Mouse (Mus musculus): ENCODE measurements around the gene Mapk8ip1. TPM values are rescaled to one million over a fixed set of nuclear protein-coding genes. Genes with fewer than 3 reads are reported as not detected.

The Mapk8ip1 gene
- polyA plus RNA-seq, 1 experiment = 0.03 TPM

GRCm38 (mm10) chr2:92430089-92430488 is 29.0 kb upstream of the Mapk8ip1 start:
- Histone ChIP-seq H3K9me3 (ENCODE audit: control insufficient read depth, low read length) (no peaks in the 10 kb centered on the region), H3K4me1 (ENCODE audit: control insufficient read depth) (peaks cover 63% of the 10 kb centered on the region), H3K27me3 (ENCODE audit: control insufficient read depth) (no peaks in the 10 kb centered on the region), H3K4me3 (replicated peaks) (no peak overlapping the region), H3K36me3 (ENCODE audit: control insufficient read depth) (peaks cover 22% of the 10 kb centered on the region)
- TF ChIP-seq GATA1 (IDR thresholded peaks at IDR 0.05; ENCODE audit: low read length) (no peak), TAL1 (IDR thresholded peaks at IDR 0.05; ENCODE audit: low read length) (no peak)

GRCm38 (mm10) chr2:92427882-92428281 is 26.8 kb upstream of the Mapk8ip1 start:
- Histone ChIP-seq H3K27me3 (ENCODE audit: control insufficient read depth) (no peaks in the 10 kb centered on the region), H3K9me3 (ENCODE audit: control insufficient read depth, low read length) (no peaks in the 10 kb centered on the region), H3K36me3 (ENCODE audit: control insufficient read depth) (peaks cover 43% of the 10 kb centered on the region), H3K4me3 (replicated peaks) (no peak overlapping the region), H3K4me1 (ENCODE audit: control insufficient read depth) (peaks cover 43% of the 10 kb centered on the region)
- no peak for TF ChIP-seq GATA1 (IDR thresholded peaks at IDR 0.05; ENCODE audit: low read length)
- TF ChIP-seq TAL1 (IDR thresholded peaks at IDR 0.05; ENCODE audit: low read length) = no peak

GRCm38 (mm10) chr2:92426426-92426825 is 25.4 kb upstream of the Mapk8ip1 start:
- TF ChIP-seq TAL1 (IDR thresholded peaks at IDR 0.05; ENCODE audit: low read length) (no peak), GATA1 (IDR thresholded peaks at IDR 0.05; ENCODE audit: low read length) (no peak)
- Histone ChIP-seq H3K27me3 (ENCODE audit: control insufficient read depth) (no peaks in the 10 kb centered on the region), H3K4me3 (replicated peaks) (no peak overlapping the region), H3K36me3 (ENCODE audit: control insufficient read depth) (peaks cover 57% of the 10 kb centered on the region), H3K9me3 (ENCODE audit: control insufficient read depth, low read length) (no peaks in the 10 kb centered on the region), H3K4me1 (ENCODE audit: control insufficient read depth) (peaks cover 28% of the 10 kb centered on the region)

- Histone ChIP-seq H3K4me3 (replicated peaks) (no peak overlapping the region), H3K36me3 (ENCODE audit: control insufficient read depth) (peaks cover 68% of the 10 kb centered on the region), H3K9me3 (ENCODE audit: control insufficient read depth, low read length) (no peaks in the 10 kb centered on the region), H3K27me3 (ENCODE audit: control insufficient read depth) (no peaks in the 10 kb centered on the region), H3K4me1 (ENCODE audit: control insufficient read depth) (peaks cover 17% of the 10 kb centered on the region)
- TF ChIP-seq TAL1 (IDR thresholded peaks at IDR 0.05; ENCODE audit: low read length) (no peak), GATA1 (IDR thresholded peaks at IDR 0.05; ENCODE audit: low read length) (no peak)
Observed at GRCm38 (mm10) chr2:92425366-92425765, 24.3 kb upstream of the Mapk8ip1 start.

- no peak for TF ChIP-seq TAL1 (IDR thresholded peaks at IDR 0.05; ENCODE audit: low read length)
- no peak for TF ChIP-seq GATA1 (IDR thresholded peaks at IDR 0.05; ENCODE audit: low read length)
- peaks cover 72% of the 10 kb centered on the region for H3K36me3 ChIP-seq (ENCODE audit: control insufficient read depth)
- H3K9me3 ChIP-seq (ENCODE audit: control insufficient read depth, low read length) = no peaks in the 10 kb centered on the region
- H3K27me3 ChIP-seq (ENCODE audit: control insufficient read depth) = no peaks in the 10 kb centered on the region
- no peak overlapping the region for H3K4me3 ChIP-seq (replicated peaks)
- peaks cover 12% of the 10 kb centered on the region for H3K4me1 ChIP-seq (ENCODE audit: control insufficient read depth)
Observed at GRCm38 (mm10) chr2:92424462-92425308, 23.6 kb upstream of the Mapk8ip1 start.

GRCm38 (mm10) chr2:92423702-92424461 is 22.8 kb upstream of the Mapk8ip1 start:
- Histone ChIP-seq H3K4me1 (ENCODE audit: control insufficient read depth) (peaks cover 7% of the 10 kb centered on the region), H3K9me3 (ENCODE audit: control insufficient read depth, low read length) (no peaks in the 10 kb centered on the region), H3K36me3 (ENCODE audit: control insufficient read depth) (peaks cover 76% of the 10 kb centered on the region)

GRCm38 (mm10) chr2:92423156-92423555 is 22.1 kb upstream of the Mapk8ip1 start:
- H3K4me1 ChIP-seq (ENCODE audit: control insufficient read depth) = peaks cover 7% of the 10 kb centered on the region
- no peaks in the 10 kb centered on the region for H3K9me3 ChIP-seq (ENCODE audit: control insufficient read depth, low read length)
- peaks cover 83% of the 10 kb centered on the region for H3K36me3 ChIP-seq (ENCODE audit: control insufficient read depth)

More at GRCm38 (mm10) chr2:92423702-92424461, 22.8 kb upstream of the Mapk8ip1 start:
- no peak overlapping the region for H3K4me3 ChIP-seq (replicated peaks)
- TF ChIP-seq GATA1 (IDR thresholded peaks at IDR 0.05; ENCODE audit: low read length) = no peak
- TF ChIP-seq TAL1 (IDR thresholded peaks at IDR 0.05; ENCODE audit: low read length) = no peak
- H3K27me3 ChIP-seq (ENCODE audit: control insufficient read depth) = no peaks in the 10 kb centered on the region

GRCm38 (mm10) chr2:92422388-92423135 is 21.5 kb upstream of the Mapk8ip1 start:
- TF ChIP-seq GATA1 (IDR thresholded peaks at IDR 0.05; ENCODE audit: low read length) = no peak
- no peak for TF ChIP-seq TAL1 (IDR thresholded peaks at IDR 0.05; ENCODE audit: low read length)
- H3K36me3 ChIP-seq (ENCODE audit: control insufficient read depth) = peaks cover 89% of the 10 kb centered on the region

More at GRCm38 (mm10) chr2:92423156-92423555, 22.1 kb upstream of the Mapk8ip1 start:
- TF ChIP-seq TAL1 (IDR thresholded peaks at IDR 0.05; ENCODE audit: low read length) (no peak), GATA1 (IDR thresholded peaks at IDR 0.05; ENCODE audit: low read length) (no peak)
- Histone ChIP-seq H3K4me3 (replicated peaks) (no peak overlapping the region), H3K27me3 (ENCODE audit: control insufficient read depth) (no peaks in the 10 kb centered on the region)

More at GRCm38 (mm10) chr2:92422388-92423135, 21.5 kb upstream of the Mapk8ip1 start:
- H3K9me3 ChIP-seq (ENCODE audit: control insufficient read depth, low read length) = no peaks in the 10 kb centered on the region
- no peak overlapping the region for H3K4me3 ChIP-seq (replicated peaks)
- H3K4me1 ChIP-seq (ENCODE audit: control insufficient read depth) = peaks cover 2% of the 10 kb centered on the region; the same call in 1 of the 2 replicates
- H3K27me3 ChIP-seq (ENCODE audit: control insufficient read depth) = no peaks in the 10 kb centered on the region
